Mouse (Mus musculus): ENCODE results near the gene Rptor. TPM values are rescaled to one million over a fixed set of nuclear protein-coding genes. Genes with fewer than 3 reads are reported as not detected.

The Rptor gene
- polyA plus RNA-seq, 1 experiment from 2014 or later, result 12.2 TPM

DNA sequence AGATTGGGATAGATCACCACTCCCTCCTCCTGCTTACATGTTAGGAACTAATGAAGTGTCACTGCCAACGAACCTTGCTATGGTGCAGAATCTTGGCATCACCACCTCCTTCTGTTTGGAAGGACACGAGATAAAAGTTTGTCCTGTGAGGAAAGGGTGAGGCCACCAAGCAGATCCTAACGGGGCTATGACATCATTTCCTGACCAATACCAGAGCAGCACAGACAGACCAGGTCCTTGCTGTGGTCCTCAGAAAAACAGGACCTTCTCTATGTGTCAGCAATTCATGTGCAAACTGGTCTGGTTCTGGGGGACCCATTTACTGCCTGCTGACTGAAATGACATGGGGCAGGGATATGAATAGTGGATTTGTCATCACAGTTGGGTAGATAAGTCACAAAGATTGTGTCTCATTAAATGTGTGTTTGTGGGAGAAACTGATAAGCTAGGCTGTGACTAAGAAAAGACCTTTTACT is 214.7 kb downstream of the Rptor start:
- H3K27ac ChIP-seq (replicated peaks), result no peak overlapping the region
- WGBS, result 68% methylated on average over 3 of the region's 3 CpGs
- H3K27me3 ChIP-seq, result no peaks in the 10 kb centered on the region
- no peak overlapping the region for H3K4me2 ChIP-seq (replicated peaks)
- H3K36me3 ChIP-seq, result peaks cover 21% of the 10 kb centered on the region
- no peaks in the 10 kb centered on the region for H3K4me1 ChIP-seq
- no peak overlapping the region for H3K4me3 ChIP-seq (replicated peaks)
- no peak for ATAC-seq (ENCODE audit: insufficient number of reproducible peaks, low FRiP score, low TSS enrichment, low read depth)
- H3K9ac ChIP-seq, result no peak overlapping the region
- no peaks in the 10 kb centered on the region for H3K9me3 ChIP-seq (replicated peaks)

DNA sequence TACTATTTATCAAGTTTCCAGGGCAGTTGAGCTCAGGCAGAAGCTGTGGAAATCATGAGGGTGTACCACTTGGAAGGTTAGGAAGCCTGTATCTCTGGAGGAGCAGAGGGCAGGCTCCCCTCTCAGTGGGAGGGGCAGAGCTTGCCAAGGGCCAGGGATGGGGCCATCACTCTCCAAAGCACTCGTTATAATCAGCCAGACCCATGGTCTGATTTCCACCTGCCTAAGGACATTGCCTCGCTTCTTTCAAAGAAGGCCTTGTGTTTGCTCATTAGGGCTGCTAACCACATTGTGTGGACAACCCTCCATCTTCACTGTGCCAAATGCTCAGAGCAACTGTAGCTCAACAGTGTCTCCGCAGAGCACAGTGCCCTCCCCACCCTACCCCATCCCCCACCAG is 215.2 kb downstream of the Rptor start:
- H3K27ac ChIP-seq (replicated peaks), result no peak overlapping the region
- no peak overlapping the region for H3K4me3 ChIP-seq (replicated peaks)
- H3K4me2 ChIP-seq (replicated peaks), result no peak overlapping the region
- 52% methylated on average over 3 of the region's 3 CpGs for WGBS
- H3K9me3 ChIP-seq (replicated peaks), result no peaks in the 10 kb centered on the region
- ATAC-seq (ENCODE audit: insufficient number of reproducible peaks, low FRiP score, low TSS enrichment, low read depth), result no peak
- H3K36me3 ChIP-seq, result peaks cover 18% of the 10 kb centered on the region
- H3K4me1 ChIP-seq, result no peaks in the 10 kb centered on the region
- no peak overlapping the region for H3K9ac ChIP-seq
- no peaks in the 10 kb centered on the region for H3K27me3 ChIP-seq

DNA sequence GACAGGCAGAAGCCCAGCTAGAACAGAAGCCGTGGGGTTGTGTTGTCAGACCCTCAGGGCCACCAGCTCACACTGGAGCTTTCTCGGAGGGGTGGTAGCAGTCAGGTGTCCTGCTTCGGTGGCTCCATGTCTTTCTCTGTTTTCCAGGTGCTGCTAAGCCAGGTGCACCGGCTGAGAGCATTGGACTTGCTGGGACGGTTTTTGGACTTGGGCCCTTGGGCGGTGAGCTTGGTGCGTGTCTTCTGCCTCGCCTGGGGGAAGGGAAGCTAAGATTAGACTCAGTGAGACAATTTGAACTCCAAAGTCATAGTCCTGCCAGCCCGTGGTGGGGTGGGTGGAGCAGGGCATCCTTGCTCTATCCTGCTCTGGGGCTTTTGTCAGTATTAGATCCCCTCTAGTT is 218.8 kb downstream of the Rptor start:
- Histone ChIP-seq H3K36me3 (peaks cover 32% of the 10 kb centered on the region), H3K4me1 (no peaks in the 10 kb centered on the region), H3K4me2 (replicated peaks) (no peak overlapping the region), H3K4me3 (replicated peaks) (no peak overlapping the region), H3K9me3 (replicated peaks) (no peaks in the 10 kb centered on the region), H3K27me3 (no peaks in the 10 kb centered on the region), H3K9ac (no peak overlapping the region), H3K27ac (replicated peaks) (no peak overlapping the region)
- WGBS, result 74% methylated on average over 9 of the region's 9 CpGs
- no peak for ATAC-seq (ENCODE audit: insufficient number of reproducible peaks, low FRiP score, low TSS enrichment, low read depth)

DNA sequence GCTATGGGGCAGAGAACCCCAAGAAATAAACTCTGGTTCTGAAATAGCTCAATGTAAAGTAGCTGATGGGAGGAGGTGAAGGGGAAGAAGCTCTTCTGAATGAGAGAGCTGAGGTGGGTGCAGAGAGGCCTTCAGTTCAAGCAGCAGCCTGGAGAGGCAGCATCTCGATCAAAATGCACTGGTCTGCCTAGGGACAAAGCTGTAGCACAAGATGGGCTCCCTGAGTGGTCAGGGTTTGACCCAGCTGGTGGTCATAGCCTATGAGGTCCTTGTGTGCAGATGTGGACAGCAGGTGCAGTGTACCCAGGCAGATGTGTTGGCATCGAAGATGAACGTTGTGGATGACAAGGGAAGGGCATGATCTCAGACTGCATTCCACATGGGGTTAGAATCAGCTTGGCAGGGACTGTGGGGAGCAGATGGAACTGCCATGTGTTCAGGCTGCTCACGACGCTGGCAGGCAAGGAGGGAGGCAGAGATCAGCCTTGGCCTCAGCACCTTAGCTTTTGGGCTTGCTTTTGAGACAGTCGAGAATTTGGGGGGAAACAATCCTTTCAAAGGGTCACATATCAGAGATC is 221.5 kb downstream of the Rptor start:
- 79% methylated on average over 6 of the region's 6 CpGs for WGBS
- H3K36me3 ChIP-seq, result peaks cover 40% of the 10 kb centered on the region
- H3K9ac ChIP-seq, result no peak overlapping the region
- no peaks in the 10 kb centered on the region for H3K9me3 ChIP-seq (replicated peaks)
- no peak for ATAC-seq (ENCODE audit: insufficient number of reproducible peaks, low FRiP score, low TSS enrichment, low read depth)
- no peaks in the 10 kb centered on the region for H3K27me3 ChIP-seq
- H3K4me2 ChIP-seq (replicated peaks), result no peak overlapping the region
- H3K4me1 ChIP-seq, result no peaks in the 10 kb centered on the region
- H3K27ac ChIP-seq (replicated peaks), result no peak overlapping the region
- H3K4me3 ChIP-seq (replicated peaks), result no peak overlapping the region

DNA sequence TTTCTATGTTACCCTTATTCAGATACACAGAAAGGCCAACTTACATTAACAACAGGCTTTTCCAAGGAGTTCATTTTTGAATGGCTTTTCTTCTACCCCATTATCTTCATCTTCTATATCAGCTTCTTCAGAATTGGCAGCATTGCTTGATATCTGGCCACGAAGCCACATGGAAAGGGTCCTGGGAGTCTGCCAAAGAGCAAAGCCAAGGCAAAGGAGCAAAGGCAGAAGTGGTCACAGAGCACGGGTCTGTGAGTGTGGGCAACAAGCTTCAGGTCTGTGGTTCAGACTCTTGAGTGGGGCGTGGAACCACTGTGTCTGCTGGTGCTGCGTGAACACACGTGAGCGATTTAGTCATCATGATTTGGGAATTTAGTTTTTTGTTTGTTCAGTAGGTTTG is 223.1 kb downstream of the Rptor start:
- peaks cover 46% of the 10 kb centered on the region for H3K36me3 ChIP-seq

DNA sequence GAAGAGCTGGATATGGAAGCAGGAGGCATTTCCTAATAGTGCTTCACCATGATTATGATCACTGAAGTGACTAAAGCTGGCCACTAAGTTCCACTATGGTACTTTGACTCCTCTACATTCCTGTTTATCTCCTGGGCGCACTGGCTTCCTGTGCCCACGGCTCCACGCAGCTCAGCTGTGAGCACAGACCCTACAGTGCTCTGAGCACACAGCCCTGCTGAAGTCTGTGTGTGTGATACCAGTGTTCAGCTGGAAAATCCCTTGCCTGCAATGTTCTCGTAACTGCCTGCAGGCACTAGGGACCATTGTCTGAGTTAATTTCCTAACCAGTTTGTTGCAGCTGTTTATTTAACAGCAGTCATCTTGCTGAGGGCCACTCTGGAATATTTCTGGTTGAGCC is 223.5 kb downstream of the Rptor start:
- WGBS, result 71% methylated on average over 4 of the region's 4 CpGs
- no peak for ATAC-seq (ENCODE audit: insufficient number of reproducible peaks, low FRiP score, low TSS enrichment, low read depth)
- no peak overlapping the region for H3K4me3 ChIP-seq (replicated peaks)
- H3K27me3 ChIP-seq, result no peaks in the 10 kb centered on the region
- H3K4me2 ChIP-seq (replicated peaks), result no peak overlapping the region
- peaks cover 48% of the 10 kb centered on the region for H3K36me3 ChIP-seq
- H3K27ac ChIP-seq (replicated peaks), result no peak overlapping the region
- H3K9me3 ChIP-seq (replicated peaks), result no peaks in the 10 kb centered on the region
- H3K9ac ChIP-seq, result no peak overlapping the region
- H3K4me1 ChIP-seq, result no peaks in the 10 kb centered on the region

More for the DNA sequence above, 223.1 kb downstream of the Rptor start:
- no peaks in the 10 kb centered on the region for H3K27me3 ChIP-seq
- no peak overlapping the region for H3K4me3 ChIP-seq (replicated peaks)
- 94% methylated on average over 6 of the region's 6 CpGs for WGBS
- H3K4me2 ChIP-seq (replicated peaks), result no peak overlapping the region
- no peak overlapping the region for H3K27ac ChIP-seq (replicated peaks)
- H3K4me1 ChIP-seq, result no peaks in the 10 kb centered on the region
- H3K9me3 ChIP-seq (replicated peaks), result no peaks in the 10 kb centered on the region
- ATAC-seq (ENCODE audit: insufficient number of reproducible peaks, low FRiP score, low TSS enrichment, low read depth), result no peak
- H3K9ac ChIP-seq, result no peak overlapping the region

DNA sequence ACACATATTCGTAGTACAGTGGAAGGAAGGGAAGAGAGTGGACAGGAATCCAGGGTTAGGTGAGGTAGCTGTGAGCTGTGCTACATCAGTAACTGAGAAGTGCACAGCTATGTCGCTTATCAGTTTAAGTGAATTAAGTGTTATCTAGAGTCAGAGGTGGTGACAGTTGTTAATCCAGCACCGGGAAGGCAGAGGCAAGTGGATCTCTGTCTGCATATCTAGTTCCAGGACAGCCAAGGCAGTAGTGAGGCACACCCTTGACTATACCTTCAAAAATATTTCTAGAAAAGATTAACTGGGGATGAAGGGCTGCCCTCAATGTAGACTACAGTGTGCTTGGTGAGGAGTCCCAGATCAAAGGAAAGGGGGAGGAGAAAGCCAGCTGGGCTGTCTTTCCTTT is 226.4 kb downstream of the Rptor start:
- Histone ChIP-seq H3K27me3 (no peaks in the 10 kb centered on the region), H3K9ac (no peak overlapping the region), H3K27ac (replicated peaks) (no peak overlapping the region), H3K36me3 (peaks cover 33% of the 10 kb centered on the region), H3K4me2 (replicated peaks) (no peak overlapping the region), H3K4me1 (no peaks in the 10 kb centered on the region), H3K4me3 (replicated peaks) (no peak overlapping the region), H3K9me3 (replicated peaks) (no peaks in the 10 kb centered on the region)
- ATAC-seq (ENCODE audit: insufficient number of reproducible peaks, low FRiP score, low TSS enrichment, low read depth), result no peak
- WGBS, result 84% methylated on average over 3 of the region's 3 CpGs

DNA sequence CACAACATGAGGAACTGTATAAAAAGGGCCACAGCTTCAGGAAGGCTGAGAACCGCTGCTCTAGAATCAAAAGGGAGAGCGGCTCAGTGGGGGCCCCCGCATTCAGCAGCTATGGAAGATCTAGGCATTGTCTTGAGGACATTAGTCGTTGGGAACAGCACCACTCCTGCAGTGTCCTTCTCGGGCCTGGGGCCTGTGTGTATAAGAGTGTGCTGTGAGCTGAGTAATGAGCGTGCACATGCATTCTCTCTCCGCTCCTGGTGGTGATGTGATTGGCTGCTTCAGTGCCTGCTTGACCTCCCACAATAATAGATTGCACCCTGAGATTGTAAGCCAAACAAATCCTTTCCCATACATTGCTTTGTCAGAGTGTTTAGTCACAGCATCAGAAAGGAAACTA is 229.0 kb downstream of the Rptor start:
- 86% methylated on average over 7 of the region's 7 CpGs for WGBS
- no peaks in the 10 kb centered on the region for H3K9me3 ChIP-seq (replicated peaks)
- H3K27ac ChIP-seq (replicated peaks), result no peak overlapping the region
- no peak overlapping the region for H3K9ac ChIP-seq
- peaks cover 24% of the 10 kb centered on the region for H3K36me3 ChIP-seq
- H3K4me1 ChIP-seq, result no peaks in the 10 kb centered on the region
- H3K27me3 ChIP-seq, result no peaks in the 10 kb centered on the region
- no peak for ATAC-seq (ENCODE audit: insufficient number of reproducible peaks, low FRiP score, low TSS enrichment, low read depth)
- no peak overlapping the region for H3K4me3 ChIP-seq (replicated peaks)
- no peak overlapping the region for H3K4me2 ChIP-seq (replicated peaks)

DNA sequence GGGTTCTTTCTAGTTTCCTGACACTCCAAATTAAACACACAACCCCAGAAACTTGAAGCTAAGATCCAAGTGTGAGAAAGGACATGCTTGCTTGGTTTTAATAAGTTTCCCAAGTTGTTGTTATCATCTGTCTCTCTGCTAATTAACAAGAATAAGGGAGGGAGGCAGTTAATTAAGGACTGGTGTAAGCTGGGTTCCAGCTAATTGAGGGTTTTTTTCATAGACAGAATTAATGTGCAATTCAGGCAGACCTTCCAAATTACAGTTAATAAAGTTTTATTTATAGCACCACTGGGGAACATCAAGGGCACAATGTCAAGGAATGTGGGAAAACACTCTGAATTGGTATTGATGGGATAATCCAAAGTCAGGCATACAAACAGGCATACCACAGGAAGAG is 230.6 kb downstream of the Rptor start:
- no peak overlapping the region for H3K4me3 ChIP-seq (replicated peaks)
- no peak for ATAC-seq (ENCODE audit: insufficient number of reproducible peaks, low FRiP score, low TSS enrichment, low read depth)

DNA sequence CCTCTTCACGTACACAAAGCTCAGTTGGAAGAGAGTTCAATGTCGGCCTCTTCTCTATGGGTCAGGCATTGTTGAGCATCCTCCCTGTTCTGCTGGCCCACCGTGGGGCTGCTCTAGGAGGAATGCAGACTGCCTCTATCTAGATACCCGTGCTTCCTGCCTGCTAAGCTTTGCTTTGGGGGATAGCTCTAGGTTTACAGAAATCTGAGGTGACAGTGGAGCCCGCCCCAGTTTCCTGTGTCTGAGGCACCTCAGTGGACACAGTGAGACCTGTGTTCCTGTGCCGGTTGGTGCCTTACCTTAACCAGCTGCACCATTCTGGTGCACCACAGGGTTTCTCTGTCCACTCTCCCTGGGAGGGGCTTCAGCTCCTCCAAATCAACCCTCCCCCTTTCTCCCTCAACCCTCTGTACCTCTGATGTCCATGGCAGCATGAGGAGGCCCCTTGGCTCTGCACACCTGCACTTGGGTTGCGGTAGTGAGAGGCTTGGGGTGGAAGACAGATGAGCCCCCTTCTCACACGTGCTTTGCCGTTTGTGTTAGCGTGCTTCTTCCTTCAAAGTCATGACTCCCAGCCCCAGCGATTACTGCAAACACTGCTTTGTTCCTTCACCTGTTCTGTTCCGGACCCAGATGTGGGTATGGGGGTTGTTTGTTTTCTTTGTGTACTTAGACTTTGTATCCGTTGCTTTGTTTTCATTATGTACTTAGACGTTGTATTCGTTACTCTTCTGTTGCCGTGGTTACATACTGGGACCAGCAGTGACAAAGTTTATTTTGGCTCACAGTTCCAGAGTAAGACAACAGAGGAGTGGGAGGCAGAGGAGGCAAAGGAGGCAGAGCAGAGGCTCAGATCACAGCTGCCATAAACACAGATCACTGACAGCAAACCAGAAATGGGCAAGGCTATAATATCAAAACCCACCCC is 231.4 kb downstream of the Rptor start:
- H3K4me1 ChIP-seq, result no peaks in the 10 kb centered on the region
- H3K27me3 ChIP-seq, result no peaks in the 10 kb centered on the region
- H3K9ac ChIP-seq, result no peak overlapping the region
- WGBS, result 67% methylated on average over 16 of the region's 16 CpGs
- H3K27ac ChIP-seq (replicated peaks), result no peak overlapping the region
- no peak overlapping the region for H3K4me2 ChIP-seq (replicated peaks)
- H3K4me3 ChIP-seq (replicated peaks), result no peak overlapping the region
- no peak for ATAC-seq (ENCODE audit: insufficient number of reproducible peaks, low FRiP score, low TSS enrichment, low read depth)
- H3K9me3 ChIP-seq (replicated peaks), result no peaks in the 10 kb centered on the region
- H3K36me3 ChIP-seq, result peaks cover 10% of the 10 kb centered on the region; the same call in 1 of the 2 replicates

More for the DNA sequence above, 230.6 kb downstream of the Rptor start:
- no peak overlapping the region for H3K4me2 ChIP-seq (replicated peaks)
- H3K4me1 ChIP-seq, result no peaks in the 10 kb centered on the region
- H3K27me3 ChIP-seq, result no peaks in the 10 kb centered on the region
- no peaks in the 10 kb centered on the region for H3K9me3 ChIP-seq (replicated peaks)
- no peak overlapping the region for H3K27ac ChIP-seq (replicated peaks)
- H3K36me3 ChIP-seq, result peaks cover 17% of the 10 kb centered on the region
- H3K9ac ChIP-seq, result no peak overlapping the region

DNA sequence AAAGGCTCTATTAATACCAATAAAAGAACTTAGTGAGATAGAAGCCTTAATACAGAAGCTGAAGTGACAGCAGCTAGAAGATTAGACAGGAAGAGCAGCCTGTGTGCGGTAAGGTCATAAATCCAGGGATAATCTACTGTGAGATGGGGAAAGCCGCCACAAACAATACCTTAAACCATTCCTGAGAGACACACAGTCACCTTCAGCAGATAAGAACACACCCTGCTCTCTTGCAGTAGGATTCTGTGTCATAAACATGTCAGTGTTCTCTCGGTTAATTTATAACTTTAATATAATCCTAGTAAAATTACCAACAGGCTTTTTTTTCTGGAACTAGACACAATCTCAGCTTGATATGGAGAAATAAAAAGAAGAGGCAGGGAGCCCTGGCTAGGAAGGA is 233.6 kb downstream of the Rptor start:
- Histone ChIP-seq H3K36me3 (peaks cover 6% of the 10 kb centered on the region; the same call in 1 of the 2 replicates), H3K9ac (no peak overlapping the region), H3K4me3 (replicated peaks) (no peak overlapping the region), H3K4me2 (replicated peaks) (no peak overlapping the region), H3K27me3 (no peaks in the 10 kb centered on the region), H3K27ac (replicated peaks) (no peak overlapping the region), H3K9me3 (replicated peaks) (no peaks in the 10 kb centered on the region), H3K4me1 (no peaks in the 10 kb centered on the region)
- 78% methylated on average over 3 of the region's 3 CpGs for WGBS
- ATAC-seq (ENCODE audit: insufficient number of reproducible peaks, low FRiP score, low TSS enrichment, low read depth), result no peak

Measured in embryonic facial prominence, embryonic 15.5 days (tissue).